Mouse (Mus musculus): ENCODE results near the gene Hexb.
A peak's percentile ranks its signal among the peaks of the same experiment; 100 is the strongest.

Gene Hexb

DNA sequence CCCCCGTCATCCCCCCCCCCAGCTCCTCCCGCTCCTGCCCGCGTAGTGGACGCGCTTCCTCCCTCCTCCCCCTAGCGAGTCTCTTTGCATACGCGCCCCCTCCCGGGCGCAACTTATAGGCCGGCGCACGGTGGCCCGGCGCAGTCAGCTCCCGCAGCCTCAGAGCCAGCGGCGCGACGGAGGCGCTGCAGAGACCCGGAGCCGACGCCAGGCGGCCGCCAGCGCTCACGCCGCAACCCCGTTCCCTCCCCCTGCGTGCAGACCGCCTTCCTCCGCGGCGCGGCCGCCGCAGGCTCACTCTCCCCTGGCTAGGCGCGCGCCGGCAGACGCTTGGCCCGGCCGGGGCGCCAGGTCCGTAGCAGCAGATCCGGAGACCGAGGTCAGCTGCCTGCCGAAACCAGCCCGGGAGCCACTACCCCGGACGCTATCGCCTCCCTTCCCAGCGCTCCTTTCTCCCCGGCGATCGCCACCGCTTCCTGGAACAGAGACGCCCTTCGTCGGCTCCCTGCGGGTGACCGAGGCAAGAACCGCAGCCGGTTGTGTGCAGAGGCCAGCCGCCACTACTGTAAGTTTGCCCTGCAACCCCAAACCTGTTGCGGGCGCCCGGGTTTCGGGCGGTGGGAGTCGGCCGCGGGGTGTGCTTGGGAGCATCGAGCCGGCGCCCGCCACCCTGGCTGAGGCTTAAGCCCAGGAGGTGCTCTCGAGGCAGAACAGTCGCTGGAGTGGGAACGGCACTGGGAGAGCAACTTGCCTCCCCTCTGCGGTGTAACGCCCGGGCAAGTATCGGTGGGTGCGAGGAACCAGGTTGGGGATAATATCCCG lies 43.0 kb upstream of the Hexb start, which contains the start of gene Enc1:
Gene Enc1 (plus strand): TSS at position 141 of the 822 bp plus-strand sequence.
- peaks cover 82% of the 10 kb centered on the region for H3K4me1 ChIP-seq (replicated peaks; ENCODE audit: low read depth, low read length)
- TF ChIP-seq NANOG (IDR thresholded peaks at IDR 0.05; ENCODE audit: borderline replicate concordance, low read length) (no peak), POU5F1 (IDR thresholded peaks at IDR 0.05; ENCODE audit: borderline replicate concordance, low read length) (no peak), CTCF (conservative IDR thresholded peaks at IDR 0.05; ENCODE audit: low read length) (no peak)
- H3K36me3 ChIP-seq (ENCODE audit: insufficient read depth, low read length): peaks cover 37% of the 10 kb centered on the region
- H3K4me3 ChIP-seq (replicated peaks; ENCODE audit: low read length): peak within 1 kb of the TSS; percentile 97
- no peaks in the 10 kb centered on the region for H3K9me3 ChIP-seq (ENCODE audit: low read length)
- H3K27me3 ChIP-seq (ENCODE audit: insufficient read depth, low read length): no peaks in the 10 kb centered on the region

DNA sequence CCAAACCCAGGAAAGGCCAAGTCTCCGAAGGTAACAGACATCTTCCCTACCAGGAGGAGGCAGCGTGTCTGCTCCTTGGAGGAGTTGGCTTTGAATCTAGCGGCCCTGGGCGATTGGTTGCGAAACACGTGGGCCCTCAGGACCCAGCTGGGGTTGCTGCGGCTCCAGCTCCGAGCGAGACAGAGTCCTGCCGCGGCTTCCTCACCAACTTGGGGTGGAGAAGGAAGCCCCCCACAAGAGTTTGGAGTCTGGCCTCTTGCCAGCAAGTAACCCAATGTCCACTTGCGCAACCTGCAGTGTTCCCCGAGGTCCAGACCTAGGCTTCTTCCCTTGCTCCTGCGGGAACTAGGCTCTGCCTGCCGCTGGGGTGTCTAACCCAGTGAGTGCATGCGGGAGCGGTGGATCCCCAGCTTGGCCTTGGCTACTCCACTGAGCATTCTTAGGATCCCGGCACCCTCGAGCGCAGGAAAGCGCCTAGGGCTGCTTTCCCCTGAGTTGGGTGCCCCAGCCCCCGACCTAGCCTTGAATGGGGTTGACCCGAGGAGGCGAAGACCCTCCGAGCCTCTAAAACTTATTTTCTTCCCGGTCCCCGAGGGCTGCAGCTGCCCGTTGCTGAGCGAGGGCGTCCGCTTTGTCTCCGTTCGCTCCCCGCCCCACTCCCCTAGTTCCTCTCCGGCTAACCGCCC lies 42.3 kb upstream of the Hexb start:
- Histone ChIP-seq H3K36me3 (ENCODE audit: insufficient read depth, low read length) (peaks cover 29% of the 10 kb centered on the region), H3K27me3 (ENCODE audit: insufficient read depth, low read length) (no peaks in the 10 kb centered on the region), H3K4me3 (replicated peaks; ENCODE audit: low read length) (peak overlapping the region; percentile 97), H3K4me1 (replicated peaks; ENCODE audit: low read depth, low read length) (peaks cover 82% of the 10 kb centered on the region), H3K9me3 (ENCODE audit: low read length) (no peaks in the 10 kb centered on the region)
- TF ChIP-seq POU5F1 (IDR thresholded peaks at IDR 0.05; ENCODE audit: borderline replicate concordance, low read length): no peak
- TF ChIP-seq CTCF (conservative IDR thresholded peaks at IDR 0.05; ENCODE audit: low read length): no peak
- TF ChIP-seq NANOG (IDR thresholded peaks at IDR 0.05; ENCODE audit: borderline replicate concordance, low read length): no peak

DNA sequence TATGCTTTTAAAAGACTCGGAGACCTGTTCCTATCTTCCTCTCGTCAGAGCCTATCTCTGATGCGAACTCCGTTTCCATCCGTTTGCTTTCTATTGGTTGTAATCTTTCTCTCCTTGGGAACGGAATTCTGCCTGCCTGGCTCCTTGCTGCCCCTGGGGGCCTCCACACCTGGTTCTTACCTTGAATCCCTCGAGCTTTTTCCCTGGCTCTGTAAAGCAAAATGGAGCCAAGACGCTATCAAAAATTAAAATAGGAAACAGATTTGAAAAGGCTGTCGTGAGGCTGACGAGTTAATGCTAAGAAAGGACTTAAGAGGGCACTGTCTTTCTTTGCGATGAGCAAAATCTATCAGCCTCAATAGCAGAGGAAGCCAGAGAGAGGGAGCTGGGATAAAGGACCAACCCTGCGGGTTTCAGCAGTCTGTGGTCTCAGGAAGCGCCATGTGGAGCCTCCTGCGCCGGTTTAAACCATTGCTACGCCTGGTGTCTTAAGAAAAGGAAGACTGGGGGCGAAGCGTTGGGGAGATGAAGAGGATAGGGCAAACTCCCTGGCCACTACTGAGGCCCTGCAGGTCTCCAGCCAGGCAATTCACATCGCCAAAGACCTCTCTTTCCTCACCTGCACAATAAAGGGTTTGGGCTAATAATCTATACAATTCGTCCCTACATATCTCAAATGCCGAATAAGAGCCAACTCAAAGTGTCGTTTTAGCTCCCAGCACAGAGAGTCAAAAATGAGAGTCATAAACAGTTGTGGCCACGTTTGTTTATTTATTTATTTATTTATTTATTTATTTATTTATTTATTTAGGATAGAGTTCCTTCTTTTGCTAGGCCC lies 41.4 kb upstream of the Hexb start:
- peaks cover 22% of the 10 kb centered on the region for H3K36me3 ChIP-seq (ENCODE audit: insufficient read depth, low read length)
- no peak for TF ChIP-seq POU5F1 (IDR thresholded peaks at IDR 0.05; ENCODE audit: borderline replicate concordance, low read length)
- no peak for TF ChIP-seq NANOG (IDR thresholded peaks at IDR 0.05; ENCODE audit: borderline replicate concordance, low read length)
- TF ChIP-seq CTCF (conservative IDR thresholded peaks at IDR 0.05; ENCODE audit: low read length): peak; percentile 42

DNA sequence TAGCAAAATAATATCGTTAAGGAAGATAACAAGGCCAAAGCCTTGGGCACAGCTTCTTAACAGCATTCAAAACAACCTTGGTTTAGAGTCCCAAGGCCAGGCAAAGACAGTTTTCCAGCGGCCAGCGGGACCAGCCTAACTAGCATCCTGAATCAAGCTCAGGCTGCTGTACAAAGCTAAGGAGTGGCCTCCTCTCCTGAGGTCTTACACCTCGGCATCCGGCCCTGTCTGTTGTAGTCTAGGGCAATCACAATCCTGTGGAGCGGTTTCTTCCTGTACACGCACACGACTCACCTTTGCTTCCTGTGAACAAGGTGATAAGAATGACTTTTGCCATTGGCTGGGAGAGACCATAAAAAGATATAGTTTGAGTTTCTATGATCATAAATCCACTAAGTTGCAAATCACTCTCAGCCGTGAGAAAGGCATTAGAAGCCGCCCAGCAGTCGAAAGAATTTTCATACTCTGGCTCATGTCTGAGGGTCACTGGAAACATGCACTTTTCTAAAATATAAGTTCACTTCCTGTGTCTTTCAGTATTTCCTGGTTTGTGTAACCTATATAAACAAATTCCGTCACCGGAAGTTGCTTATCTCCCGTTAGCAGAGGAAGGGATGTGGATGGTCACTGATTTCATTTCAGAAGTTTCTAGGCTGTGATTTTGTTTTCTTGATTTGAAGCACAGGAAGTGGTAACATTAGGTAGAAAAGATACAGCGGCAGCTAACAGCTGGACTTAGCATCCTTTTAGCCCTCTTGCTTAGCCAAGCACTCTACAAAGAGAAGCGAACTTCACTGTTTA lies 40.2 kb upstream of the Hexb start:
- TF ChIP-seq NANOG (IDR thresholded peaks at IDR 0.05; ENCODE audit: borderline replicate concordance, low read length) (peak; percentile 54; the same call in 1 of the 2 replicates), CTCF (conservative IDR thresholded peaks at IDR 0.05; ENCODE audit: low read length) (no peak)
- Histone ChIP-seq H3K36me3 (ENCODE audit: insufficient read depth, low read length) (peaks cover 10% of the 10 kb centered on the region), H3K4me1 (replicated peaks; ENCODE audit: low read depth, low read length) (peaks cover 74% of the 10 kb centered on the region), H3K27me3 (ENCODE audit: insufficient read depth, low read length) (no peaks in the 10 kb centered on the region), H3K9me3 (ENCODE audit: low read length) (peaks cover 2% of the 10 kb centered on the region), H3K4me3 (replicated peaks; ENCODE audit: low read length) (0 out of 2 replicates have a peak overlapping the region, but pooled peaks have one; percentile 11)

More for the DNA sequence above, 41.4 kb upstream of the Hexb start:
- peak overlapping the region; percentile 97 for H3K4me3 ChIP-seq (replicated peaks; ENCODE audit: low read length)
- peaks cover 82% of the 10 kb centered on the region for H3K4me1 ChIP-seq (replicated peaks; ENCODE audit: low read depth, low read length)
- no peaks in the 10 kb centered on the region for H3K27me3 ChIP-seq (ENCODE audit: insufficient read depth, low read length)
- H3K9me3 ChIP-seq (ENCODE audit: low read length): no peaks in the 10 kb centered on the region

DNA sequence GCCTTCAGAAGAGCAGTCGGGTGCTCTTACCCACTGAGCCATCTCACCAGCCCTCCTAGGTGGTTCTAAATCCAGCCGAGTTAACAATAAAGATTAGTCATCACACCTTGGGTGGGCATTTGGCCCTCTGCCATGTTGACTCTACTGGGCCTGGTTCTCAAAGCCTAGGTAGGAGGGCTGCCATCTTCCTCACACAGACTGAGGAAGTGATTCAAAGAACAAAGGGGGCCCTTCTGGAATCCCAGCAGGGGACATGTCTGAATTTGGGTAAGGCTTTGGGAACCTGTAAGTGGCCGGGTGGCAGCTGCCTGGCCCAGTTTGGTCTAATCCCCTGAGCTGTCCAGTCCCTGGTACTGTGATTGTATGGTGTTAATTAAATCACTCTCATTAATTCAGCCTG lies 39.5 kb upstream of the Hexb start:
- Histone ChIP-seq H3K9me3 (ENCODE audit: low read length) (peaks cover 7% of the 10 kb centered on the region), H3K27me3 (ENCODE audit: insufficient read depth, low read length) (no peaks in the 10 kb centered on the region), H3K4me3 (replicated peaks; ENCODE audit: low read length) (0 out of 2 replicates have a peak overlapping the region, but pooled peaks have one; percentile 11), H3K36me3 (ENCODE audit: insufficient read depth, low read length) (peaks cover 3% of the 10 kb centered on the region), H3K4me1 (replicated peaks; ENCODE audit: low read depth, low read length) (peaks cover 67% of the 10 kb centered on the region)
- TF ChIP-seq POU5F1 (IDR thresholded peaks at IDR 0.05; ENCODE audit: borderline replicate concordance, low read length): no peak
- TF ChIP-seq CTCF (conservative IDR thresholded peaks at IDR 0.05; ENCODE audit: low read length): no peak
- no peak for TF ChIP-seq NANOG (IDR thresholded peaks at IDR 0.05; ENCODE audit: borderline replicate concordance, low read length)

DNA sequence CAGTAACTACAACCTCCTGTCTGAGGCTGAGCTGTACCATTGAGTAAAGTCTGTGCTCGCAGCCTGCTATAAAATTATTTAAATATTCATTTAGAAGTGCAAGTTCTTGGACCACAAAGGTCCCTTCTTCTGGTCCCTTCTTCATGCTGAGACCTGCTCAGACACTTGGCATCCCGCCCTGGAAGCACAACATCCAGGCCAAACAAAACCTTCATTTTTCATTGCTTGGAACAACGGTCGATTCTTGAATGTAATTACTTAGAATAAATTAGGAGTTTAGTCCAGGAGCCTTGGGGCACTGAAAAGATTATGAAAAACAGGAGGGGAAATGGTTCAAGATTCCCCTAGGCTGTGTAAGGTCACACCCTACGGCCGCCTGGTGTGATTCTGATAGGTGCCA lies 37.8 kb upstream of the Hexb start:
- H3K4me3 ChIP-seq (replicated peaks; ENCODE audit: low read length): no peak overlapping the region
- TF ChIP-seq CTCF (conservative IDR thresholded peaks at IDR 0.05; ENCODE audit: low read length): no peak
- no peak for TF ChIP-seq POU5F1 (IDR thresholded peaks at IDR 0.05; ENCODE audit: borderline replicate concordance, low read length)
- TF ChIP-seq NANOG (IDR thresholded peaks at IDR 0.05; ENCODE audit: borderline replicate concordance, low read length): no peak
- H3K27me3 ChIP-seq (ENCODE audit: insufficient read depth, low read length): no peaks in the 10 kb centered on the region
- peaks cover 58% of the 10 kb centered on the region for H3K4me1 ChIP-seq (replicated peaks; ENCODE audit: low read depth, low read length)
- H3K36me3 ChIP-seq (ENCODE audit: insufficient read depth, low read length): no peaks in the 10 kb centered on the region
- H3K9me3 ChIP-seq (ENCODE audit: low read length): peaks cover 11% of the 10 kb centered on the region

DNA sequence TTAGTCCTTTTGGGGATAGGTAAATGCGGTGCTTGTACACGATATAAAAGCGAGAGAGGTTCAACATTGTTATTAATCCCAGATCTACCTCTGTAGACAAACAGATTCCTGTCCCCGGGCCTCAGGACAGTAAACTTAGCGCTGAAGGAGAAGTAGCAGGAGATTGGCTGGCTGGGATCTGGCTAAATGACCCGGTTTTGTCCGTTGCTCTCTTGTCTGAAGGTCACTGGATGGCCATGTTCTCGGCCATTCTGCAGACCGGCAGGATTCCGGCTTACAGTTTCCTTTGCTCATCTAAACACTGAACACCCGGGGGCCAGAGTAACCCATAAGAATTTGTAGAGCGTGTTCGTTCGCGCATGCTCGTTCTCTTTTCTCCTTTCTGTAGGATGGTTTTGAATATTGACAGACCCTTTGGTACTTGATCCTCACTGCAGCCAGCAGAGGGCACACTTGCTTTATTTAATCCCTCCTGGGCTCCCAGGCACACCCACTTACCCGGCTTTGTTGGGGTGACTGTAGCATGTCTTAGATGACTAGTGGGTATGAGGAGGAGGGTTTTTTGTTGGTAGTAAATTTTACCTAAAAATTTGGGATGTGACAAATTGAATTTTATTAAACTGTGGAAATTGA lies 36.7 kb upstream of the Hexb start:
- peaks cover 55% of the 10 kb centered on the region for H3K4me1 ChIP-seq (replicated peaks; ENCODE audit: low read depth, low read length)
- peak; percentile 47 for TF ChIP-seq CTCF (conservative IDR thresholded peaks at IDR 0.05; ENCODE audit: low read length)
- TF ChIP-seq NANOG (IDR thresholded peaks at IDR 0.05; ENCODE audit: borderline replicate concordance, low read length): no peak
- TF ChIP-seq POU5F1 (IDR thresholded peaks at IDR 0.05; ENCODE audit: borderline replicate concordance, low read length): no peak
- H3K9me3 ChIP-seq (ENCODE audit: low read length): peaks cover 11% of the 10 kb centered on the region
- no peaks in the 10 kb centered on the region for H3K27me3 ChIP-seq (ENCODE audit: insufficient read depth, low read length)
- no peaks in the 10 kb centered on the region for H3K36me3 ChIP-seq (ENCODE audit: insufficient read depth, low read length)
- H3K4me3 ChIP-seq (replicated peaks; ENCODE audit: low read length): peak overlapping the region; percentile 46; the same call in 1 of the 2 replicates

All from E14TG2a.4 (cell line).